Mouse (Mus musculus): ENCODE measurements around the gene Fam20b. TPM values are rescaled to one million over a fixed set of nuclear protein-coding genes. Genes with fewer than 3 reads are reported as not detected.
A peak's percentile ranks its signal among the peaks of the same experiment; 100 is the strongest.
"Not testable (repeated sequence)": the region's sequence is repeated elsewhere in the genome, so short reads cannot be mapped to it uniquely, and the experiment has no call there.

Fam20b gene
- polyA plus RNA-seq, 1 experiment from 2014 or later = 23.1 TPM

DNA sequence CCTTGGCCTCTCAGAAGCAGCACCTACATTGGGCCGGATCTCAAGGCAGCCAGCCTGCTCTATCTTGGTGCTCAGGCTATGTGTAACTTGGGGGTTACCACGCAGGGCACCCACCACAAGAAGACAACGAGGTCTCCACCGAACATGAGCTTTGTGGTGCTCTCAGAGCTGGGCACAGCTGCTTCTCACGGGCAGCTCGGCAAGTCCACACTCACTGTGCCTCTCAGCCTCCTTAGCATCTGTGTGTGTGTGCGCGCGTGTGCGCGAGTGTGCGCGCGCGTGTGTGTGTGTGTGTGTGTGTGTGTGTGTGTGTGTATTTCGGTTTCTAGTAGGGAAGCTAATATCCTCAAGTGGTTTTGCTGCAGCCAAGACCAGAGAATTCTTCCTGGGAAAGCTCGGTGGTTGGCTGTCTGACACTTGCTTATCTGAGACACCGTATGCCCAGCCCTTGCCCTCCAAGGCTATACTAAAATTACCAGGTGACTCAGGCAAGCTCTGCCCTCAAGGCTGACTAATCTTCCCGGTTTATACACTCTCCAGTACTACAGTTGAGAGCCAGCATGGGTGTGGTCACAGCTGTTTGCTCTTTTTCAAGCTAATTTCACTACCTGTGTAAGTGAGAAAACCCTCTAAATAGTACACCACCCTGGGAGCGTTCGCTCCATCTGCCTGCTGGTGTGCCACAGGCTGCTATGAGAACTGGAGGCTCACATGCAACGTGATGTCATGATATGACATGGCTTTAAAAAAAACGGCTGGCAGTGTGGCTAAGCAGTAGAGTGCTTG is 51.6 kb downstream of the Fam20b start:
- 52% methylated on average over 23 of the region's 23 CpGs for WGBS
- Histone ChIP-seq H3K9me3 (replicated peaks; ENCODE audit: control insufficient read depth, low read length) (no peaks in the 10 kb centered on the region), H3K4me1 (ENCODE audit: control insufficient read depth, insufficient read depth, low read length) (peaks cover 12% of the 10 kb centered on the region), H3K27ac (ENCODE audit: low read length) (peak overlapping the region; percentile 75), H3K4me3 (ENCODE audit: low read length) (no peak overlapping the region), H3K4me2 (ENCODE audit: low read depth, low read length) (peak overlapping the region; percentile 38), H3K9ac (ENCODE audit: low read length) (no peak overlapping the region), H3K36me3 (ENCODE audit: control insufficient read depth, insufficient read depth) (no peaks in the 10 kb centered on the region), H3K27me3 (ENCODE audit: control insufficient read depth, insufficient read depth, low read length) (no peaks in the 10 kb centered on the region)
- ATAC-seq (replicated peaks; ENCODE audit: extremely low read depth, insufficient read depth, low FRiP score) = peak; percentile 89

DNA sequence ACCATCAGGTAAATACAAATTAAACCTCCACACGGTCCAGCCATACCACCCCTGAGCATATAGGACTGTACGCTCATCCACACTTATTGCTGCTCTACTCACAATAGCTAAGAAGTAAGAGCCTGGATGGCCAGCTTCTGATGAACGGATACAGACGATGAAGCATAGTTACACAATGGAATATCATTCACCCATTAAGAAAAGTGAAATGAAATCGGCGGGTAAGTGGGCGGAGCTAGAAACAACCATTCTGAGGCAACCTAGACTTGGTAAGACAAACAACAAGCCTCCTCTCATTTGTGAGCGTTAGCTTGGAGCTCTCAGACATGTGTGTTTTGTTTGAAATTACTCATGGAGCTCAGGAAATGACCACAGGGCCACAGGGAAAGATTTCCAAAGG is 53.1 kb downstream of the Fam20b start:
- no peak for ATAC-seq (replicated peaks; ENCODE audit: extremely low read depth, insufficient read depth, low FRiP score)
- Histone ChIP-seq H3K4me3 (ENCODE audit: low read length) (no peak overlapping the region), H3K9me3 (replicated peaks; ENCODE audit: control insufficient read depth, low read length) (no peaks in the 10 kb centered on the region), H3K27ac (ENCODE audit: low read length) (no peak overlapping the region), H3K36me3 (ENCODE audit: control insufficient read depth, insufficient read depth) (no peaks in the 10 kb centered on the region), H3K9ac (ENCODE audit: low read length) (no peak overlapping the region), H3K4me2 (ENCODE audit: low read depth, low read length) (no peak overlapping the region), H3K27me3 (ENCODE audit: control insufficient read depth, insufficient read depth, low read length) (no peaks in the 10 kb centered on the region), H3K4me1 (ENCODE audit: control insufficient read depth, insufficient read depth, low read length) (peaks cover 12% of the 10 kb centered on the region)
- 85% methylated on average over 8 of the region's 8 CpGs for WGBS

DNA sequence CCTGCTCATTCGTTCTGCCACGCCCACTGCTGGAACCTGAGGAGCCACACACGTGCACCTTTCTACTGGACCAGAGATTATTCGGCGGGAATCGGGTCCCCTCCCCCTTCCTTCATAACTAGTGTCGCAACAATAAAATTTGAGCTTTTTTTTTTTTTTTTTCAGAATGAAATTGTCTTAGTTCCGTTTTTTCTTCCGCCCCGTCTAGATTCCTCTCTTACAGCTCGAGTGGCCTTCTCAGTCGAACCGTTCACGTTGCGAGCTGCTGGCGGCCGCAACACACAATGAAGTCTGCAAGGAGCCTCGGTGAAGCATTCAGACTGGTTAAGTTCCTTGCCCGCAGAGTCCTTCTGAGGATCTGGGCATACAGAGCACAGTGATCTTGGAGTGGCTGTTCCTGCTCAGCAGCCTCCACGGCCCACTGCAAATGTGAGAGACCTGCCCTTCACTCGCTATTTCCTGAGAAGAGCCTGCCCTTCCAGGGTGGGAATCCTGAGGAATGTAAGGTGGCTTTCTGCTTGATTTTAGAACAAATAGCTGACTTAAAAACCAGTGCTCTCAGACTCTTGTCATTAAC is 58.1 kb downstream of the Fam20b start:
- not testable (repeated sequence) for H3K4me2 ChIP-seq (ENCODE audit: low read depth, low read length); H3K9me3 ChIP-seq (replicated peaks; ENCODE audit: control insufficient read depth, low read length); ATAC-seq (replicated peaks; ENCODE audit: extremely low read depth, insufficient read depth, low FRiP score); H3K4me1 ChIP-seq (ENCODE audit: control insufficient read depth, insufficient read depth, low read length); H3K36me3 ChIP-seq (ENCODE audit: control insufficient read depth, insufficient read depth); H3K27ac ChIP-seq (ENCODE audit: low read length); H3K4me3 ChIP-seq (ENCODE audit: low read length); H3K9ac ChIP-seq (ENCODE audit: low read length); H3K27me3 ChIP-seq (ENCODE audit: control insufficient read depth, insufficient read depth, low read length)
- WGBS = 70% methylated on average over 19 of the region's 21 CpGs

DNA sequence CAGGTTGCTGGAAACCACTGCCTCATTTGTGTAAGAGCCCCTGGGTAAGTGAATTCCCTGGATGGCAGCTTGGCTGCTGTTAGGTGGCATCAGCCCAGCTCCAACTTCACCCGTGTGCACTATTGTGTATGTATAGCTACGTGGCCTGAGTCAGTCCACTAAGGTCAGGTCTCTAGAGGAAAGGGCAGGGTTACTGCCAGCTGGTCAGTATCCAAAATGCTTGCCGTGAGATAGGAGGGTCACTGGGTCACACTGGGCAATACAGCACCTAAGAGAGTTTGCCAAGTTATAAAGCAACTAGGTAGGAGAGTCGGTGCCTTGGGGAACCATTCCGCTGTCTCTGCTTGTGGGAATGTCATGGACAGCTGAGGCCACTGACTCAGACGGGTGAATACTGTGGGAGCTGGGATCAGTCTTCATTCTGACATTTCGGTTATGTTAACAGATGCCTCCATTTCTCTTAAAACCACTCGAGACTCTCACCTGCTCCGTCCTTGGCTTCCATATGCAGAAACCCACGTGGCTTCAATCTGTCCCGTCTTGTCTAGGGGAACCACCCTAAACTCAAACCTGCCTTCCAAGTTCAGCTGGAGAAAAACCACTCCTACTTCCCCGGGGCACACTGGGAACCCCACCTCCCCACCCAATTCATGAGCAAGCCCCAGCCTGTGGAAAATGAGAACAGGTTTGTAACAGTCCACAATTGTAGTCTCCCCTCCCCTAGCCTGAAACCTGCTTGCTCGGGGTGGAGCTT is 58.8 kb downstream of the Fam20b start:
- Histone ChIP-seq H3K9ac (ENCODE audit: low read length) (no peak overlapping the region), H3K36me3 (ENCODE audit: control insufficient read depth, insufficient read depth) (no peaks in the 10 kb centered on the region; the same call in 1 of the 2 replicates), H3K4me1 (ENCODE audit: control insufficient read depth, insufficient read depth, low read length) (no peaks in the 10 kb centered on the region; the same call in 1 of the 2 replicates), H3K9me3 (replicated peaks; ENCODE audit: control insufficient read depth, low read length) (no peaks in the 10 kb centered on the region), H3K4me3 (ENCODE audit: low read length) (no peak overlapping the region), H3K27ac (ENCODE audit: low read length) (no peak overlapping the region), H3K4me2 (ENCODE audit: low read depth, low read length) (no peak overlapping the region), H3K27me3 (ENCODE audit: control insufficient read depth, insufficient read depth, low read length) (no peaks in the 10 kb centered on the region)
- ATAC-seq (replicated peaks; ENCODE audit: extremely low read depth, insufficient read depth, low FRiP score) = 0 out of 2 replicates have a peak, but pooled peaks have one; percentile 45
- WGBS = 73% methylated on average over 13 of the region's 13 CpGs

DNA sequence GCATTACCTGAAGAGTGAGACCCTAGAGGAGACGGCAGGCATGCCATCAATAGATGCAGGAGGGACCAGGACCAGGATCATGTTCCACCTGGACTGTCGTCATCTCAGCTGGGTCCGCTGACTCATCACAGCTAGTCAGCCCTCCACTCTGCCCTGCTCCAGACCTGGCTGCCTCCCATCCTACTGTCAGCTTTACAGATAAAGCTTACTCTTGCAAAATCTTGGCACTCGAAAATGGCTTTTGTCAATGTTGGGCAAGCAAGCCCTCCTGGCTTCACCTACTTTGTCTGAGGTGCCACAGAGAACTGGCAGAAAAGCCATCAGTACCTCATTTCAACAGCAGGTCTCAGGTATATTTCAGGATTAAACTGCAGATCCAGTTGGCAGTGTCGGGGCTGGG is 60.2 kb downstream of the Fam20b start:
- ATAC-seq (replicated peaks; ENCODE audit: extremely low read depth, insufficient read depth, low FRiP score) = no peak
- no peaks in the 10 kb centered on the region for H3K9me3 ChIP-seq (replicated peaks; ENCODE audit: control insufficient read depth, low read length)

DNA sequence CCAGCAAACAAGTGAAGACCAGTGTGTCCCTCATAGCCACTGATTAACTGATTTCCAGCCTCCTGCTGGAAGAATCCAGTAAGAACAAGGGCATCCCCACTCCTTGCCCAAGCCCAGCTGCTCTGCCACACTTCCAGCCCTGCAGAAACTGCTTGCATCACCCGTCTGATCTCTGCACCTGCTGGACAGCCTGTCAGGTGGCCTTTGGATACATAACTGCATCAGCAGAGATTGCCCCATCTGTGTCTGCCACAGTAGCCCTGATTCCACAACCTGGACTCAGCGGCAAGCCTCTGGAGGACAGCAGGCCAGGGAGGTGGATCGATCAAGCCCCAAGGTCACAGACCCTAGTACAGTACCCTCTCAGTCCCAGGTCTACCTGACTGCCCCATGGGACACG is 61.4 kb downstream of the Fam20b start:
- no peak for ATAC-seq (replicated peaks; ENCODE audit: extremely low read depth, insufficient read depth, low FRiP score)
- 81% methylated on average over 4 of the region's 4 CpGs for WGBS
- Histone ChIP-seq H3K9ac (ENCODE audit: low read length) (no peak overlapping the region), H3K27me3 (ENCODE audit: control insufficient read depth, insufficient read depth, low read length) (no peaks in the 10 kb centered on the region), H3K27ac (ENCODE audit: low read length) (no peak overlapping the region), H3K4me1 (ENCODE audit: control insufficient read depth, insufficient read depth, low read length) (no peaks in the 10 kb centered on the region; the same call in 1 of the 2 replicates), H3K4me2 (ENCODE audit: low read depth, low read length) (no peak overlapping the region), H3K4me3 (ENCODE audit: low read length) (no peak overlapping the region), H3K9me3 (replicated peaks; ENCODE audit: control insufficient read depth, low read length) (no peaks in the 10 kb centered on the region), H3K36me3 (ENCODE audit: control insufficient read depth, insufficient read depth) (peaks cover 3% of the 10 kb centered on the region; the same call in 1 of the 2 replicates)

More for the DNA sequence above, 60.2 kb downstream of the Fam20b start:
- peaks cover 3% of the 10 kb centered on the region; the same call in 1 of the 2 replicates for H3K36me3 ChIP-seq (ENCODE audit: control insufficient read depth, insufficient read depth)
- H3K27me3 ChIP-seq (ENCODE audit: control insufficient read depth, insufficient read depth, low read length) = no peaks in the 10 kb centered on the region
- 76% methylated on average over 5 of the region's 5 CpGs for WGBS
- H3K27ac ChIP-seq (ENCODE audit: low read length) = no peak overlapping the region
- no peak overlapping the region for H3K4me3 ChIP-seq (ENCODE audit: low read length)
- no peaks in the 10 kb centered on the region; the same call in 1 of the 2 replicates for H3K4me1 ChIP-seq (ENCODE audit: control insufficient read depth, insufficient read depth, low read length)
- H3K4me2 ChIP-seq (ENCODE audit: low read depth, low read length) = no peak overlapping the region
- no peak overlapping the region for H3K9ac ChIP-seq (ENCODE audit: low read length)

DNA sequence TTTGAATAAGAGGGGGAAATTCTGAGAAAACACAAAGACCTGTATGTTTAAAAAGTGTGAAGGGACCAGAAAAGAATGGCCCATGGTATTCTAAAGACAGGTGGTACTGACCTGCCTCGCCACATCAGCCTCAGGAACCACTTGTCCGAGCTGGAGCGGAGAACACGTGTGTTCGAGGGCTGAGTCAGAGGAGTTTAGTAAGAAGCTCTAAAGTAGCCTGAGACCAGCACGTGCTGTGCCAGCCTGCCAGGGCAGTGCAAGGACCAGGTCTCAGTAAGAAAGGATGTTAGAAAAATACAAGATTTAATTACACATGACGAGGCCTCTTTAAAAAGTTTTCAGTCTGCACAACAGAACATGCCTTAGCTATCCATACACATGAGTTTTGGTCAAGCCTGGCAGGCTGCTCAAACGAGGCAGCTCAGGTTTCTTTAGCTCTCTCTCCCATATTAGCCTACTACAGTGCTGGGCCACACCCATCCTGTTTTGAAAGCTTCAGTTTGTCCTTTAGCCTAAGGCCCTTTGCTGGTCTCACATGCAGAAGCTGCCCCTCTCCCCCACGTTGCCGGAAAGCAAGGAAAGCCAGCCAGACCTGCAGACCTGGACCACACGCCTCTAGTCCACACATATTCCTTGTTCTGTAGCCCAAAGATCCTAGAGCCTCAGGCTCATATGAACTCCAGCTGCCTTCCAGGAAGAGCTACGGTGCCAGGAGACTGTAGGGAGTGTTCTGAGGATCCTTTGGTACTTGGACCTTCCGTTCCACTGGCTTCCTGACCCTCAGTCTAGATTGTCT is 64.0 kb downstream of the Fam20b start:
- ATAC-seq (replicated peaks; ENCODE audit: extremely low read depth, insufficient read depth, low FRiP score) = no peak
- peaks cover 3% of the 10 kb centered on the region; the same call in 1 of the 2 replicates for H3K36me3 ChIP-seq (ENCODE audit: control insufficient read depth, insufficient read depth)
- no peak overlapping the region for H3K9ac ChIP-seq (ENCODE audit: low read length)
- H3K4me3 ChIP-seq (ENCODE audit: low read length) = no peak overlapping the region
- no peaks in the 10 kb centered on the region for H3K9me3 ChIP-seq (replicated peaks; ENCODE audit: control insufficient read depth, low read length)
- WGBS = 70% methylated on average over 13 of the region's 13 CpGs
- H3K4me1 ChIP-seq (ENCODE audit: control insufficient read depth, insufficient read depth, low read length) = no peaks in the 10 kb centered on the region; the same call in 1 of the 2 replicates
- peak overlapping the region; percentile 58 for H3K27ac ChIP-seq (ENCODE audit: low read length)
- no peak overlapping the region for H3K4me2 ChIP-seq (ENCODE audit: low read depth, low read length)
- H3K27me3 ChIP-seq (ENCODE audit: control insufficient read depth, insufficient read depth, low read length) = no peaks in the 10 kb centered on the region

DNA sequence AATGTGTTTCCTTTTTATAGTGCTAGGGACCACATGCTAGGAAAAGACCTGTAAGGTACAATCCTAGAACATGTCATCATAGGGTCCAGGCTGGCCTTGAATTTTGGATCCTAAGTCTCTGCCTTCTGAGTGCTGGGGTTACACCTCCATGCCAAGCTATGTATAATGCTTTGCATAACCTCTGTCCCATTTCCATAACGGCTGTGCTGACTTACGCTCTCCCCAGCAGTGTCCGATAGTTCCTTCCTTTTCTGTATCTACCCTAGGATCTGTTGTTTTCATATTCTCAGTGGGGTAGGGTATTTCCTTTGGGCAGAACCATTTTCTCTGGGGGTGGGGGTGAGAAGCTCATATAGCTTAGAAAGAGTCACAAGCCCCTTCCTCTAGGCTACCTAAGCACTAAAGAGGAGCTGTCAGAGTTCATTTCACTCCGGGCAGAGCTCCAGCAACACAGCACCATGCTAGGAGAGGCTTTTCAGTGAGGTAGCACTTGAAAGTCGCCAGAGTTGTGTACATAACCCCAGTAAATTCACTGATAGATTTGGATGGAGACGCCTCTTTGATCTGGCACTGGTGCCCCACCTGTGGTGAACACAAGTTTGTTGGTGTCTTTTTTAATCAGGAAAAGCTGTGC is 66.6 kb downstream of the Fam20b start:
- Histone ChIP-seq H3K4me1 (ENCODE audit: control insufficient read depth, insufficient read depth, low read length) (peaks cover 5% of the 10 kb centered on the region; the same call in 1 of the 2 replicates), H3K36me3 (ENCODE audit: control insufficient read depth, insufficient read depth) (peaks cover 3% of the 10 kb centered on the region; the same call in 1 of the 2 replicates), H3K4me3 (ENCODE audit: low read length) (no peak overlapping the region), H3K9me3 (replicated peaks; ENCODE audit: control insufficient read depth, low read length) (no peaks in the 10 kb centered on the region), H3K9ac (ENCODE audit: low read length) (no peak overlapping the region), H3K4me2 (ENCODE audit: low read depth, low read length) (no peak overlapping the region), H3K27ac (ENCODE audit: low read length) (0 out of 2 replicates have a peak overlapping the region, but pooled peaks have one; percentile 4), H3K27me3 (ENCODE audit: control insufficient read depth, insufficient read depth, low read length) (no peaks in the 10 kb centered on the region)
- no peak for ATAC-seq (replicated peaks; ENCODE audit: extremely low read depth, insufficient read depth, low FRiP score)
- WGBS = 55% methylated on average over 6 of the region's 6 CpGs
